Mouse (Mus musculus): ENCODE results near the gene Hbs1l. TPM values are rescaled to one million over a fixed set of nuclear protein-coding genes. Genes with fewer than 3 reads are reported as not detected.

The Hbs1l gene
- polyA plus RNA-seq, 1 experiment from 2014 or later = 42.7 TPM

- Histone ChIP-seq H3K9me3 (ENCODE audit: control insufficient read depth, low read length) (no peaks in the 10 kb centered on the region), H3K27me3 (ENCODE audit: control insufficient read depth, insufficient read depth, low read length) (no peaks in the 10 kb centered on the region), H3K27ac (replicated peaks) (no peak overlapping the region), H3K4me2 (replicated peaks; ENCODE audit: low read depth) (no peak overlapping the region), H3K36me3 (ENCODE audit: control insufficient read depth, insufficient read depth, low read length) (peaks cover 8% of the 10 kb centered on the region; the same call in 1 of the 2 replicates), H3K9ac (ENCODE audit: low read length) (no peak overlapping the region), H3K4me3 (ENCODE audit: low read depth, low read length) (no peak overlapping the region), H3K4me1 (replicated peaks; ENCODE audit: control insufficient read depth, insufficient read depth) (no peaks in the 10 kb centered on the region)
- DNase-seq (ENCODE audit: low spot score) = no peak
- TF ChIP-seq EP300 (optimal IDR thresholded peaks at IDR 0.05) (no peak), CTCF (IDR thresholded peaks at IDR 0.05; ENCODE audit: low read depth) (no peak)
- ATAC-seq (ENCODE audit: low FRiP score, low TSS enrichment) = no peak
- 70% methylated on average over 4 of the region's 4 CpGs for WGBS
Observed at GRCm38 (mm10) chr10:21359086-21359485, 63.3 kb downstream of the Hbs1l start.

GRCm38 (mm10) chr10:21361871-21362270 is 66.1 kb downstream of the Hbs1l start:
- no peaks in the 10 kb centered on the region for H3K9me3 ChIP-seq (ENCODE audit: control insufficient read depth, low read length)
- DNase-seq (ENCODE audit: low spot score) (no peak), ATAC-seq (ENCODE audit: low FRiP score, low TSS enrichment) (no peak)
- no peak overlapping the region for H3K9ac ChIP-seq (ENCODE audit: low read length)
- no peak overlapping the region for H3K27ac ChIP-seq (replicated peaks)
- H3K4me3 ChIP-seq (ENCODE audit: low read depth, low read length) = no peak overlapping the region
- 75% methylated on average over 7 of the region's 7 CpGs for WGBS
- no peak for TF ChIP-seq EP300 (optimal IDR thresholded peaks at IDR 0.05)
- TF ChIP-seq CTCF (IDR thresholded peaks at IDR 0.05; ENCODE audit: low read depth) = no peak
- no peaks in the 10 kb centered on the region for H3K4me1 ChIP-seq (replicated peaks; ENCODE audit: control insufficient read depth, insufficient read depth)
- H3K27me3 ChIP-seq (ENCODE audit: control insufficient read depth, insufficient read depth, low read length) = no peaks in the 10 kb centered on the region
- H3K36me3 ChIP-seq (ENCODE audit: control insufficient read depth, insufficient read depth, low read length) = peaks cover 10% of the 10 kb centered on the region
- no peak overlapping the region for H3K4me2 ChIP-seq (replicated peaks; ENCODE audit: low read depth)

GRCm38 (mm10) chr10:21363297-21363696 is 67.5 kb downstream of the Hbs1l start:
- DNase-seq (ENCODE audit: low spot score) = no peak
- Histone ChIP-seq H3K9ac (ENCODE audit: low read length) (no peak overlapping the region), H3K27me3 (ENCODE audit: control insufficient read depth, insufficient read depth, low read length) (no peaks in the 10 kb centered on the region), H3K4me1 (replicated peaks; ENCODE audit: control insufficient read depth, insufficient read depth) (no peaks in the 10 kb centered on the region), H3K27ac (replicated peaks) (no peak overlapping the region), H3K9me3 (ENCODE audit: control insufficient read depth, low read length) (no peaks in the 10 kb centered on the region), H3K4me3 (ENCODE audit: low read depth, low read length) (no peak overlapping the region), H3K36me3 (ENCODE audit: control insufficient read depth, insufficient read depth, low read length) (peaks cover 12% of the 10 kb centered on the region), H3K4me2 (replicated peaks; ENCODE audit: low read depth) (no peak overlapping the region)
- TF ChIP-seq EP300 (optimal IDR thresholded peaks at IDR 0.05) (no peak), CTCF (IDR thresholded peaks at IDR 0.05; ENCODE audit: low read depth) (no peak)
- 91% methylated on average over 4 of the region's 4 CpGs for WGBS
- ATAC-seq (ENCODE audit: low FRiP score, low TSS enrichment) = no peak

GRCm38 (mm10) chr10:21364946-21365345 is 69.2 kb downstream of the Hbs1l start:
- Histone ChIP-seq H3K9me3 (ENCODE audit: control insufficient read depth, low read length) (no peaks in the 10 kb centered on the region), H3K4me2 (replicated peaks; ENCODE audit: low read depth) (no peak overlapping the region), H3K27ac (replicated peaks) (no peak overlapping the region), H3K27me3 (ENCODE audit: control insufficient read depth, insufficient read depth, low read length) (no peaks in the 10 kb centered on the region), H3K9ac (ENCODE audit: low read length) (no peak overlapping the region), H3K4me3 (ENCODE audit: low read depth, low read length) (no peak overlapping the region), H3K4me1 (replicated peaks; ENCODE audit: control insufficient read depth, insufficient read depth) (no peaks in the 10 kb centered on the region), H3K36me3 (ENCODE audit: control insufficient read depth, insufficient read depth, low read length) (peaks cover 9% of the 10 kb centered on the region)
- ATAC-seq (ENCODE audit: low FRiP score, low TSS enrichment) = no peak
- WGBS = 94% methylated on average over 7 of the region's 7 CpGs
- TF ChIP-seq CTCF (IDR thresholded peaks at IDR 0.05; ENCODE audit: low read depth) (no peak), EP300 (optimal IDR thresholded peaks at IDR 0.05) (no peak)
- DNase-seq (ENCODE audit: low spot score) = no peak

- ATAC-seq (ENCODE audit: low FRiP score, low TSS enrichment) (no peak), DNase-seq (ENCODE audit: low spot score) (no peak)
- H3K9me3 ChIP-seq (ENCODE audit: control insufficient read depth, low read length) = no peaks in the 10 kb centered on the region
- no peaks in the 10 kb centered on the region for H3K27me3 ChIP-seq (ENCODE audit: control insufficient read depth, insufficient read depth, low read length)
- H3K4me3 ChIP-seq (ENCODE audit: low read depth, low read length) = no peak overlapping the region
- TF ChIP-seq EP300 (optimal IDR thresholded peaks at IDR 0.05) = no peak
- TF ChIP-seq CTCF (IDR thresholded peaks at IDR 0.05; ENCODE audit: low read depth) = no peak
- no peak overlapping the region for H3K4me2 ChIP-seq (replicated peaks; ENCODE audit: low read depth)
- 80% methylated on average over 4 of the region's 4 CpGs for WGBS
- no peak overlapping the region for H3K9ac ChIP-seq (ENCODE audit: low read length)
- no peaks in the 10 kb centered on the region for H3K4me1 ChIP-seq (replicated peaks; ENCODE audit: control insufficient read depth, insufficient read depth)
- no peak overlapping the region for H3K27ac ChIP-seq (replicated peaks)
- peaks cover 9% of the 10 kb centered on the region for H3K36me3 ChIP-seq (ENCODE audit: control insufficient read depth, insufficient read depth, low read length)
Observed at GRCm38 (mm10) chr10:21365897-21366296, 70.1 kb downstream of the Hbs1l start.

GRCm38 (mm10) chr10:21366471-21366870 is 70.7 kb downstream of the Hbs1l start:
- ATAC-seq (ENCODE audit: low FRiP score, low TSS enrichment) (no peak), DNase-seq (ENCODE audit: low spot score) (no peak)
- Histone ChIP-seq H3K27me3 (ENCODE audit: control insufficient read depth, insufficient read depth, low read length) (no peaks in the 10 kb centered on the region), H3K4me1 (replicated peaks; ENCODE audit: control insufficient read depth, insufficient read depth) (no peaks in the 10 kb centered on the region), H3K4me2 (replicated peaks; ENCODE audit: low read depth) (no peak overlapping the region), H3K27ac (replicated peaks) (no peak overlapping the region), H3K9me3 (ENCODE audit: control insufficient read depth, low read length) (no peaks in the 10 kb centered on the region), H3K4me3 (ENCODE audit: low read depth, low read length) (no peak overlapping the region), H3K36me3 (ENCODE audit: control insufficient read depth, insufficient read depth, low read length) (peaks cover 9% of the 10 kb centered on the region), H3K9ac (ENCODE audit: low read length) (no peak overlapping the region)
- TF ChIP-seq CTCF (IDR thresholded peaks at IDR 0.05; ENCODE audit: low read depth) = no peak
- TF ChIP-seq EP300 (optimal IDR thresholded peaks at IDR 0.05) = no peak
- WGBS = 75% methylated on average over 3 of the region's 3 CpGs
